Mouse (Mus musculus): Measurements from ENCODE around the gene Zscan10.
A peak's percentile ranks its signal among the peaks of the same experiment; 100 is the strongest.
"Not testable (repeated sequence)": the region's sequence is repeated elsewhere in the genome, so short reads cannot be mapped to it uniquely, and the experiment has no call there.

The Zscan10 gene

DNA sequence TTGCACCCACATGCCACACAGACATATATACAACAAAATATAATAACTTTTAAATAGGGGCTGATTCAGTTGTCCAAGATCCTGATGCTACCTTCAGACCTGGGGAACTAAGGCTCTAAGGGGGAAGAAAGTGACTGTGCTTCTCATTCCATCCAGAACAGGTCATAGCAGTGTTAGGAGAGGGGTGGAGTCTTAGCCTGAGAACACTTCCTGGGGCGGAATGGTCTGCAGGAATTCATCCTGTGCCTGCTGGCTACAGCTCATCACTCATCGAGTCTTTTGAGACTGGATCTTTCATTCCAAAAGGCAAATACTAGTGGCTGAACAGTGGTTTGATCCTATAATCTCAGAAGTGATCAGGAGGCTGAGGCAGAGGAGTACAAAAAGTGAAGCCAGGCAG, 13.4 kb upstream of the Zscan10 start:
- DNase-seq (ENCODE audit: low spot score in 2 of 2), result no peak

GRCm38 (mm10) chr17:23592208-23592925, 8.3 kb upstream of the Zscan10 start:
- DNase-seq (ENCODE audit: low spot score in 2 of 2), result peak; percentile 93 to 97

GRCm38 (mm10) chr17:23592926-23593300, 7.7 kb upstream of the Zscan10 start:
- DNase-seq (ENCODE audit: low spot score in 2 of 2), result no peak

DNA sequence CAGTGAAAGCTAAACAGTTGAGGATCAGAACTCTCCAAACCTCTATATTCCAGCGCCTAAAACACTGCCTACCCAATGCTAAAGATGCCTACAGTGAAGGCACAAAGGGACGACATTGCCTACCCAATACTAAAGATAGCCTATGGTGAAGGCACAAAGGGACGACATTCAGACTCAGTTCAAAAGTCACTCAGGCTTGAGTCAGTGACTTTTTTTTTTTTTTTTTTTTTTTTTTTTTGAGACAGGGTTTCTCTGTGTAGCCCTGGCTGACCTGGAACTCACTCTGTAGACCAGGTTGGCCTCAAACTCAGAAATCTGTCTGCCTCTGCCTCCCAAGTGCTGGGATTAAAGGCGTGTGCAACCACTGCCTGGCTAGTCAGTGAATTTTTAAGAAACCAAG, 5.5 kb upstream of the Zscan10 start:
- DNase-seq (ENCODE audit: low spot score in 2 of 2), result not testable (repeated sequence)

DNA sequence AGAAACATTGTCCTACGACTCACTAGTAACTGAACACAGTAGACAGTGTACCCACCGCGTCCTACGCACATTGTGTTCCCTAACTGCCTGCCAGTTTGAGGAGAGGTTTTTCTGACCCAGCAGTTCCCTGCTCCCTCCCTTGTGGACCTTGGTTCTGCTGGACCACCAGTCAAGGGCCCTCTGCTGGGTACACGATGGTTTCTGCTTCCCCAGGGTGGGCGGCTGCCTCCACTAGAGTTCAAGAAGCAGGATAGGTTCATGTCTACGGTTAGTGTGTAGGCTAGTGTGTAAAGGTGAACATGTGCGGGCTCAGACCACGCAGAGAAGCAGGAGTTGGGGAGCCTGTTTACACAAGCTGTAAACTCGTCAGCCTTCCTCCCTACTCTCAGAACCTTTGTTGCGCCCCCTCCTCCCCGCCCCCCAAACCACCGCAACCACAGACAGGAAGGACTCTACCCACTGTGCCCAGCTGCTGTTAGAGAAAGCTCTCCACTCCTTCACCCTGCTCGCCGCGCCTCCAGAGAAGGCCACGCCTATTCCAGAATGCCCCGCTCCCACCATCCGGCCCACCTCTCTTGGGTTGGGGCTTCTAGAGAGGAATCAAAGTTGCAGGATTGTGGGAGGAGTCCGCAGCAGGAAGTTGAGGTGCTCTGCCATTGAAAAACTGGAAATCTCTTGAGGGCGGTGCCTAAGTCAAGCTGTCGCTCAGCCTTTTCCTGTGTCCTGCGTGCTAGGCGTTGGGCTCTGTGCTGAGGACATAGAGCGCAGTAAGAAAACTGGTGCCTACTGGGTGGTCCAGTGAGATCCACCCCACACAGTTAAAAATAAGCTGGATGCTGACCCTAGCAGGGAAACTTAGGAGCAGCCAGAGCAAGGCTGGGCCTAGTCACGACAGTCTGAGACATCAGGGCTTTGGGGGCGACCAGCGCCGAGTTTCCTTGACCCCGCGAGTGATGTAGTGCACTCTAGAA, 1.8 kb upstream of the Zscan10 start, which contains the start of gene Zfp13:
Gene Zfp13, minus strand, starts transcription at position 906 of the 971 bp plus-strand sequence.
- peak; percentile 35 to 65 for DNase-seq (ENCODE audit: low spot score in 2 of 2)

GRCm38 (mm10) chr17:23599605-23600063, 1.0 kb upstream of the Zscan10 start:
- DNase-seq (ENCODE audit: low spot score in 2 of 2), result no peak

DNA sequence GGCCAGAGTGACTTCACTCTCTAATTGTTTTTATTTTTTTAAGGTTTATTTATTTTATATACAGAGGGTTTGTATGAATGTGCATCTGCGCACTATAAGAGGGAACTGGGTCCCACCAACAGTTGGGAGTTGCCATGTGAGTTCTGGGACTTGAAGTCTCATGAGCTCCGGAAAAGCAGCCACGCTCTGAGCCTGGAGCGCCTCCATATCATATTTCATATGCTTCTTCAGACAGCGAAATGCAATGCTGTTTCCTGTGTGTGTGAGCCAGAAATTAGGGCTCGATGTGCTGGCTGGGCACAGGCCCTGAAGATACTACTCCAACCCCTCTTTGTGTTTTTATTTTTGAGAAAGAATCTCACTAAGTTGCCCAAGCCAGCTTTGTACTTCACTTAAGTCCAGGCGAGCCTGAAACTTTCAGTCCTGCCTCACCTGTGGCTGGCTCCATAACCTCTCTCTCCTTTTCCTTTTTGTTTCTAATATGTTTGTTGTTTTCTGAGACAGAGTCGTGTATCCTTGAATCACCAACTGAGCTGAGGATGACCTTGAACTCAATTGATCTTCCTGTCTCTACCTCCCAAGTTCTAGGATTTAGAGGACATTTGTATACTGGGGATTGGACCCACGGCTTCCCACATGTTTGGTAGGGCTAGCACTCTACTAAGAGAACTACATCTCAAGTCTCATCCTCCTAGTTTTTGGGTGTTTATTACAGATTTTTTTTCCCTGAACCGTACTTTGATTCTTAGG, 1.4 kb downstream of the Zscan10 start:
- no peak for DNase-seq (ENCODE audit: low spot score in 2 of 2)

DNA sequence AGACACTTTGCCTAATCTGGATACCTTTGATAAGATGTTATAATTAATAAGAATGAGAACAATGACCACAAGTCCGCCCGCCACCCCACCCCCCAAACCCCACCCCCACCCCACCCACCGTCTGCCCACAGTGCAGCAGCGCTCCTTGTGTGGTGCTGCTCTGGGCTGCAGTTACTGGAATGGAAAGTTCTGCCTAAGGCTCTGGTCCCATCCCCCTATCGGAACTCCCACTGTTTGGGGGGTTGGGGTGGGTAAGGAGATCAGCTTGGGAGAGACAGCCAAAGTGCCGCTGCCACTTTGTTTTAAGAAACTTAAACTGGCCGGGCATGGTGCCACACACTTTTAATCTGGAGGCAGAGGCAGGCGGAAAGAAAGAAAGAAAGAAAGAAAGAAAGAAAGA, 2.4 kb downstream of the Zscan10 start:
- DNase-seq (ENCODE audit: low spot score in 2 of 2), result no peak

DNA sequence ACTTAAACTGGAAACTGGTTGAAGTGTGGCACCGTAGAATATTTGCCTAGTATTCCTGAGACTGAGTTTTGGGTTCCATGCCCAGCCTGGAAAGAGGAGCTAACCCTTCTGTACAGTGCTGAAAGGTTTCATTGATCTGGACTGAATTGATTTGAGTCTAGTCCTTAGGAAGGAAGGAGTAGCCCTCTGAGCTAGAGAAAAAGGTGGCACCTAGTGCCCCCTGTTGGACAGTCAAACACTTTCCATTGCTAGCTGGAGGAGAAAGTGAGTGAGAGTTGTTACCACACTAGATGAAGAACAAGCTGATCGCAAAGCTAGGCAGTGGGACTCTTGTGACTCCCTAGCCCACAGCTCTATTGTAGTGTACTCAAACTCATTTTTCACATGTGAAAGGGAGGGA, 2.9 kb downstream of the Zscan10 start:
- DNase-seq (ENCODE audit: low spot score in 2 of 2), result no peak

DNA sequence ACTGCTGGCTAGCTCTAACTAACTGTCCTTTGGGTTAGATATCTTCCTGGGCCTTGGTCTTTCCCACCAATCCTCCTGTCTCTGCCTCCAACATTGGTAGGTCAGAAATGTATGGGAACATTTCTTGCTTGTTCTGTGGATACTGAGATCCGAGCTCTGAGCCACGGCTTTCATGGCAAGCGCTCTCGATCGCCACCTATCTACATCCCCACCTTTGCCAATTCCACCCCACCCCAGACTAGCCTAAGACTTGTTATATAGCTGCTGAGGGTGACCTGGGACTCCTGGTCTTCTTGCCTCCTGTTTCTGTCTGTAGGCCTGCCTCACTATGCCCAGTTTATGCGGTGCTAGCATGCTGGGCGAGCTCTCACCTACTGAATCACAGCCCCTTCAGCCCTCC, 3.7 kb downstream of the Zscan10 start:
- DNase-seq (ENCODE audit: low spot score in 2 of 2), result no peak

- DNase-seq (ENCODE audit: low spot score in 2 of 2), result no peak
Measured at GRCm38 (mm10) chr17:23605220-23605619, 4.6 kb downstream of the Zscan10 start.

- DNase-seq (ENCODE audit: low spot score in 2 of 2), result peak in 1 of 2 experiments; percentile 68
Measured at GRCm38 (mm10) chr17:23609612-23610011, 9.0 kb downstream of the Zscan10 start.

GRCm38 (mm10) chr17:23610361-23610800, 9.7 kb downstream of the Zscan10 start:
- peak in 1 of 2 experiments; percentile 54 for DNase-seq (ENCODE audit: low spot score in 2 of 2)

- DNase-seq (ENCODE audit: low spot score in 2 of 2), result no peak
Measured at GRCm38 (mm10) chr17:23617087-23617486, 16.4 kb downstream of the Zscan10 start.

DNA sequence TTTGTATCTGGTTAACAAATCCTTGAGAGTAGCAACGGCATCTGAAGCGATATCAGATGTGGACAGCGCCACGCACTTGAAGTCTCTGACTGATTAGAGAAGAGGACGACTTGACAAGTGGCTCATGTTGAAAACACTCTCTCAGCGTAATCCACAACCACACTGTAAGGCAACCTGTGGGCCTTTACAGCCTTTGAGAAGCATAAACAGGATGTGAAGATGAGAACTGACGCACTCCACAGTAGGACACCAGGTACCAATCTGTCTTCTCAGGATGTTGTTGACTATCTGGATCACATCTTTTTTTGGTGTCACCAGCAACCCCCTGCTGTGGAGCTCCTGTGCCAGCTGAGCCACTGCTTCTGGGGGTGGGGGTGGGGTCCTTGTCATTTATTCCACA, 19.7 kb downstream of the Zscan10 start:
- no peak for DNase-seq (ENCODE audit: low spot score in 2 of 2)

DNA sequence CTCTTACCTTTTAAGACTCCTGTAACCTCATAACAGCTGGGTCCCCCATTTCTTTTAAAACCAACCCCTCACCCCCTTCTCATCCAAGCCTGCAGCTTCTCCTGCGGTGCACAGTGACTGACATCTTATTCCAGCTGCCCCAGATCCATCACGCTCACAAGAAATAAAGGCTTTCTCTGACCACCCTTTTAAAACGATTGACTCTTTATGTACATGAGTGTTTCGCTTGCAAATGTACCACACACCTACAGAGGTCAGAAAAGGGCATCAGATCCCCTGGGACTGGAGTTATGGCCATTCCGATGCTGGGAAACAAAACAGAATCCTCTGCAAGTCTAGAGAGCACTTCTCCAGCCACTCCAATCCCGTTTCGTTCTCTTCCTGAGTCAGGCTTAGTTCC, 27.2 kb downstream of the Zscan10 start:
- DNase-seq (ENCODE audit: low spot score in 2 of 2), result no peak

DNA sequence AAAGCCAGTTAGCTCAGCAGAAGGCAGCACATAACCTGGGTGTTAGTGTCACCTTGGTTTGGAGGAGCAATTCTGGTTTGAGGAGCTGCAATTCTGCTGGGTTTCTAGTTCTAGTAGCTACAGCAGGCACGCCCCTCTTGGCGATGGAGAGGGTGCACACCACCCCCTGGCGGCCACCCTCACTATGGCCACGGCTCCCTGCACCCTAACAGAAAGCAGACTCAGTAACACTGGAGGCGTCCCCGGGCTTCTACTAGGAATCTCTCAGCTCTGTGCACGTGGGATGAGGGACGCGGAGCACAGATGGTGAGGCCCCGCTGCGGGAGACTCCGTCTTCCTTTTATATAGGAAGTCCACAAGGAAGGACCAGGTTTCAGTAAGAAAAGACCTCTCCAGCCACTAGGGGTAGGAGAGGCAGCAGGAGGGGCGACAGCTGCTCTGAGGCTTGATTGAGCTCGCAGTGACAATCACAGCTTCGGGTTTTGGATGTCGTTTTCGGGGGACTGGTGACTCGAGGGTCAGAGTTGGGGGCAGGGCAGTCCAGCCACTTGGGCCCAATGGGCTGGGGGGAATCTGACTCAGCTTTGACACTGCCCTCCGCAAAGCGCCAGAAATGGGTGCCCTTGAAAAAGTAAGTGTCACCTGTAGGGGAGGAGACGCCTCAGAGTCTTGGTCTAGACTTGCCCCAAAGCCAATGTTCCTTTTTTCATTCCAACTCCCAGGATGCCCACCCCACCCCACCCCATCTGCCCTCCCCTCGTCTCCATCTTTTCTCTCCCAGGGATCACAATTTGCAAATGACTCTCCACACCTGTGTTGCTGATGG, 29.8 kb downstream of the Zscan10 start:
- DNase-seq (ENCODE audit: low spot score in 2 of 2), result peak; percentile 70 to 82

GRCm38 (mm10) chr17:23631241-23631640, 30.6 kb downstream of the Zscan10 start:
- no peak for DNase-seq (ENCODE audit: low spot score in 2 of 2)

DNA sequence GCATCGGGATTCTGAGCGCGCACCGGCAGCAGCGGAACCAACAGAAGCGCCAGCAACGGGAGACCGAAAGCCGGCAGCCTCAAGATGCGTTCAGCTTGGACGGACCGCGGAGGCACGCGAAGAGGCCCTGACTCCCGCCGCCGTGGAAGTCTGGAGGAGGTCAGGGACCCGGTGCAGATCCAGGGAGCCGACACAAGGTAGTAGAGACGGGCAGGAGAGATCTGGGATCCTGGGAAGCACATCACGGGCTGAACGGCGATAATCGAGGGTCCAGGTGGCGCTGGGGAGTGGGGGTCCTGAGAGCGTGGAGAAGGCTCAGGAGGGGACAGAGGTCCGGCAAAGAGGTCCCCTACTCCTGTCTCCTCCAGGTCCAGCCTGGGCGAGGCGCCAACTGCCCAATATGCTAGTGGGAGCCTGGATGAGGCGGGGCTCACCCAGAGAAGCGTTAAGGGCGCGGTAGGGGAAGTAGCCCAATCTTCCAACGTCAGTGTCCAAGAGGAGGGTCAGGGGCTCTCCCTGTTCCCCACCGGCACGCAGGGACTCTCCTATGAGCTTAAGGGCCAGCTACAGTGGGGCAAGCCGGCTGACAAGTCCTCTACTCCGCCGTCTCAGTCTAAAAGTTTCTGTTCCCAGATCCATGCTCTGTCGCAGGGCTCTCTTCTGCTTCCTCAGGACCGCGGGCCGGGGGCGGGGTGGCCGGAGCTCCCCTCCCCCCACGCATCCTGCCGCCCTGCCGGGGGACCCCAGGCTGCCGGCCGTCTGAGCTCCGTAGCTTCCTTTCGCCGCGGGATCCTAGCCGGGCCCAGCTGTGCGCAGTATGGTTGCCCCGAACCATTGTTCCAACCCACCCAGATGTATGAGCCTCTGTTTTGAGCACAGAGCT, 44.2 kb downstream of the Zscan10 start, which contains the start of gene Mmp25:
Gene Mmp25, minus strand, starts transcription at position 665 of the 883 bp plus-strand sequence.
- no peak for DNase-seq (ENCODE audit: low spot score in 2 of 2)

DNA sequence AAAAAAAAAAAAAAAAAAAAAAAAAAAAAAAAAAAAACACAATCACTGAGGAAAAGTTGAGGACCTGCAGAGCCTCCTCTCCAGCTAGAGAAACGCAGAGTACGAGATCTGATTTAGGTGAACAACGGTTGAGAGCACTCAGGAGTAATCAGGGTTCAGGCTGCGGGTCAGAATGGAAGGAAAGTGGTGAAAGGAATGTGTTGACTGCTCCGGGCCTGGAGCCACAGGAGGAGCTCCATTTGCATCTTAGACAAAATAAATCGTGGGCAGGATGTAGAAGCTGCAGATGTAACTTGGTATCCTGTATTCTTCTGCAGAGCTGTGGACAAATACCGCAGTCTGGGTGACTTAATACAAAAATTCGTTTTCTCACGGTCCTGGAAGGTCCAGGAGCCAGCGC, 45.2 kb downstream of the Zscan10 start:
- no peak for DNase-seq (ENCODE audit: low spot score in 2 of 2)
